Mouse (Mus musculus) embryo, embryonic 10.5 days (tissue): ENCODE data around the gene Hsf5.

Source experiments
- DNase-seq: peaks from one replicate; pipeline ENCODE4 v3.0.0-alpha.2; 2015; ENCODE audit warnings: low spot score

Gene Hsf5

DNA sequence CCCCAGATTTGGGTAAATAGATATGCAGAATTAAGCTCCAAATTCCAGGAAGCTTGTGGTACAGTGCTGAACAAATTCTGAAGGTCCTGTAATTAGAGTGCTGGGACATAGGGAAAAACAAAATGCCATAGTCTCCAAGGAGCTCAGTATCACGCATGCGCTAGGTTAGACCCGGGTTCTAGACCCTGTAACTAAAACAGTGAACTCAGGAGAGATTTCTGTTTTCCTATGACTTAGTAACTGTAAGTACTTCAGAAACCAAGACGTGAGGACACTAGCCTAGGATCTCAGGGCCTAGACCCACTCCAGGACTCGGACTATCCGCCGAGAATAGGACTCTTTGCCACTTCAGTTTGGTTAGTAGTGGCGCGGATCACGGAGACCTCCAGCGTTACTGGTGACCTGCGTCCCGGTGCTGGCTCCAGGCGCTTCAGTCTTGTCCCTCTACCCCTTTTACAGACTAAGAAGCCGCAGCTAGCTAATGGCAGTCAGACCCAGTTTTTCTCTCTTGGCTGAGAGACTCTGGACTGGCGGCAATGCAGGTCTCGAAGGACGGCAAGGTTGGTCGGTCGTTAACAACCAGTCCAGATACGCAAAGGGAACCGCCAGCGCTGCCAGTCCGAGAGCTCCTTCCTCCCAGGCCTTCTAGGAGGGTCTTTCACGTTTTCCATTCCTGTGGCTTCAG lies 26.0 kb upstream of the Hsf5 start:
- DNase-seq, result peak; percentile 66

GRCm38 (mm10) chr11:87591526-87592353 lies 25.2 kb upstream of the Hsf5 start, which contains the start of gene Mtmr4:
Gene Mtmr4 (plus strand): TSS chr11:87592162.
- peak; percentile 99 for DNase-seq

DNA sequence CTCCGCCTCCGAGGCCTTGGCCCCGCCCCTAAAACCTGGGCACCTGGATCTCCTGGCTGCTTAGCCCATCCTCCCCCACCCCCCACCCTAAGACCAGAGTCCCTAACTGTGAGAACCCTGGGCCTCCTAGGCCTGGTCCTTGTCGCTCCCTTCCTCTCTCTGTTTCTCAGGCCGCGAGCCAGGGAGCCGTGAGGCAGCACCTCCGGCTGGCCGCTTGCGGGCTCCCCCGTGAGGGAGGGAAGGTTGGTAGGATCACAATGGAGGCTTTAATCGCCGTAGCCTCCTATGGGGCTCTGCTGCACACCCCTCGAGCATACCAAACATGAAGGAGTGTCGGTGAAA lies 24.6 kb upstream of the Hsf5 start:
- DNase-seq, result no peak

GRCm38 (mm10) chr11:87592713-87593598 lies 24.0 kb upstream of the Hsf5 start:
- DNase-seq, result no peak

DNA sequence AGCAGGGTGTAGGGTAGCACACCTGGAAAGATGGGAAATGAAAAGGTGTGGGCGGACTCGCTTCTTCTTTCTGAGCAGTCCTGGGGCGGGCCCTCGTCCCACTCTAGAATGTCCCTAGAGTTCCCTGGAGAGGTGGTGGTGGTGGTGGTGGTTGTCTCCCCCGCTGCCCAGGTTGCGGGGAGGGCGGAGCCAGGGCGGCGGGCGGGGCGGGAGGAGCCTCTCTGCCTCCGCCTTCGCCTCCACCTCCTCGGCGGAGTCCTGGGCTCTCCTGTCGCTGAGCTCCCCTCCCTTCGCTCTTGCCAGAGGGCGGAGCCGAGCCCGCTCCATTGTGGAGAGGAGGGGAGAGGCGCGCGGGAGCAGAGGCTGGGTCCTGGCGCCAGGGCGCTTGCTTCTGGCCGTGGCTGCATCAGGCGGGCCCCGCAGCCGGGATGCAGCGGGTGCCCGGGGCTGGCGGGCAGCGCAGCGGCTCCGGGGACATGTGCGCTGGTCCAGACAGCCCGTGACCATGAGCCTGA lies 21.6 kb upstream of the Hsf5 start:
- peak; percentile 93 for DNase-seq

GRCm38 (mm10) chr11:87595976-87596375 lies 21.0 kb upstream of the Hsf5 start:
- DNase-seq, result no peak

DNA sequence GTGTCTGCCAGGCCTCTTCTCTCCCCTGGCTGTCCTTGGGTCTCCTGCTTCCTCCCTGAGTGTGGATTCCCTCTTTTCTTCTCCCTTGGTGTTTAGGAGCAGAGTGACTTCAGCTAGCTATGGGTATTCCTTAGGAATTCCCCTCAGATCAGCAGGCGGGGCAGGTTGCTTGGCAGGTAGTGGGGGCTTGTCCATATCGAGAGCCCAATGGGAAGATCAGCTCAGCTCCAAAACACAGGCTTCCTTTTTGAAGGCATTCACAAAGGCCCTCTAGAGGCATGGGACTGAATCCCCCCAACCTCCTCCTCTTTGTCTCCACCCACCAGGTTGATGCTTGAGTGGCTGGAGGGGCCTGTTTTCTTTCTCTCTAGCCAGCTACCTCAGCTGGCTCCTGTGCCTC lies 20.5 kb upstream of the Hsf5 start:
- DNase-seq, result no peak

GRCm38 (mm10) chr11:87597061-87597460 lies 19.9 kb upstream of the Hsf5 start:
- no peak for DNase-seq

GRCm38 (mm10) chr11:87599395-87600089 lies 17.4 kb upstream of the Hsf5 start:
- DNase-seq, result no peak

GRCm38 (mm10) chr11:87600322-87600853 lies 16.6 kb upstream of the Hsf5 start:
- DNase-seq, result no peak

DNA sequence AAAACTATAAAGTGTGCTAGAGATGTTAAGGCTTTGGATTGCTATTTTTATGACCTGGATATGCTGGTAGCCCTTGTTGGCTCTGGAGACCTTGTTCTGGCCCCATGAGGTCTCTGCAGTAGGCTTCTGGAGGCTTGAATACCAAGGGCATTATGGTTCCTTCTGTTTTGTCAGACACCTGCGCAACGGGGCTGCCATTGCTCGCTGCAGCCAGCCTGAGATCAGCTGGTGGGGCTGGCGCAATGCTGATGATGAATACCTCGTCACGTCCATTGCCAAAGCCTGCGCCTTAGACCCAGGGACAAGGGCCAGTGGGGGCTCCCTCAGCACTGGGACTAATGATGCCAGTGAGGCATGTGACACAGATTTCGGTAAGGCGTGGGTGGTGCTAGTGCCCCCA lies 14.7 kb upstream of the Hsf5 start:
- DNase-seq, result no peak

DNA sequence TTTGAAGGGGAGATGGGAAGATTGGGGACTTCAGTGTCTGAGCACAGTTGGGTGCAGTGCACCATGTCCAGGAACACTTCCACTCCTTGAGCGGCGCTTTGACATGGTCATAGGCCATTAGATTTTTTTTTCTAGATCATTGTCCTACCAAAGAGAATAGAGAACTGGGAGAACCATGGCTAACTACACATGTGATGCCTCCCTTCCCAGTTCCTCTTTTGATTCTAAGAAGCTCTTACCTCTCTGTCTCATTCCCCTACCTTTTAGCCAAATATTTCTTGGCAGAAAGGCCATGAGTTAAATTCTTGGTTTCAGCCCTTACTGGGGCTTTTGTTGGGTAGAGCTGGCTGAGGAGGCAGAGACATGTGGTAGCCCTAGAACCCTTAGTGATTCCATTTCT lies 13.4 kb upstream of the Hsf5 start:
- no peak for DNase-seq

- no peak for DNase-seq
Observed at GRCm38 (mm10) chr11:87609264-87609663, 7.7 kb upstream of the Hsf5 start.

GRCm38 (mm10) chr11:87611547-87611946 lies 5.4 kb upstream of the Hsf5 start:
- no peak for DNase-seq

GRCm38 (mm10) chr11:87613972-87614371 lies 3.0 kb upstream of the Hsf5 start:
- no peak for DNase-seq

DNA sequence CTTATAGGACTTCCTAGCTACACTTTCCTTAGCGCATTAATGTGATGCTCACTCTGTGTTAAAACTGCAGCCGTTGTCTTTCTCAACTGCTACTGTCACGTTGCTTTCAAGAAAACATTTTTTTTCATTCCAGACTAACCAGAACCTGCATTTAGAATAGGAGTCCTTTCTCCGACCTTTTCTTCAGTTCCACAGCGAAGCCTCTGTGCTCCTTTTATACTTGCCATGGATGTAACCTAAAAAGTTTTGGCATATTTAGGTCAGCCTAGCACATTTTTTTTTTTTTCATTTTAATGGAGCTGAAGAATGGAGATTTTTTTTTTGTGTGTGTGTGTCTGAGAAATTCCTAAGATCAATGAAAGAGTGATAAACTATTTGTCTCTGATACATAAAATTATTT lies 1.4 kb upstream of the Hsf5 start:
- DNase-seq, result no peak

- no peak for DNase-seq
Observed at GRCm38 (mm10) chr11:87615952-87616351, 1.0 kb upstream of the Hsf5 start.

DNA sequence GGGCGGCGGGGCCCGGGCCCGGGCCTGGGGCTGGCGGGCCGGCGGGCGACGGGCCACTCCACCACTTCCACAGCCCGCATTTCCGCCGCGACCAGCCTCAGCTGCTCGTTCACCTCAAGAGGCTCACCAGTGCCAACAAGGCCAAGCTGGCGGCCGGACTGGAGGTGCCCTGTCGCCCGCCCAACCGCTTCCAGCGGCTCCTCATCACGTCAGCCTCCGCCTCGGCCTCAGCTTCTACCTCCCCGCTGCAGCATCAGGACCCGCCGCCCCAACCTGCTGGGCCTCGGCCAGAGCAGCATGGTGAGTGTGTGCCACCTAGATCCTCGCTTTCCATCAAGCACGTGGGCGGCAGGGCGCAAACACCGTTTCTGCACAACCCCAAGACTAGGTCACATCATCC lies 642 bp downstream of the Hsf5 start:
- DNase-seq, result no peak

DNA sequence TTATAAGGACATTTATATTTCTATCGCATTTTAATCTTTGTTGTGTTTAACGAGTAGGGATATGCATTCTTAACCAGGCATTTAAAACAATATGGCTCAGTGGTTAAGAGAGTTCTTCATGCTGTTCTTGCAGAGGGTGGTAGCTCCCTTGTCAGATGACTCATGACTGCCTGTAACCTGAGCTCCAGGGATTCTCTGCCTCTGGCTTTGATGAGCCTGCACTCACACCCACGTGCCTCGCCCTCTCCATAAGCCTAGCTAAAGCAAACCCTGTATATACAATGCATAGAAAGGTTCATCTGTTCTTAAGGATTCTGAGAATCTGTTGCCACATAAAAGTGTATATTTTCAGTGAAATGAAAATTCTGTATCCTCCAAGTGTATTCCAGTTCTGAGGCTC lies 6.2 kb downstream of the Hsf5 start:
- DNase-seq, result no peak

- peak; percentile 78 for DNase-seq
Observed at GRCm38 (mm10) chr11:87629859-87630258, 12.9 kb downstream of the Hsf5 start.

GRCm38 (mm10) chr11:87638793-87639192 lies 21.8 kb downstream of the Hsf5 start:
- DNase-seq, result peak; percentile 29
